Mouse (Mus musculus) kidney, adult 2 months (tissue): Measurements from ENCODE around the gene Dscam.

ENCODE experiments used
- CTCF ChIP-seq: fragments of 200-500 bp; conservative IDR thresholded peaks from 2 replicates; pipeline ENCODE4 v1.5.1; 2011; ENCODE audit warnings: low read depth, mild to moderate bottlenecking, control low read depth, low read length, moderate library complexity, mixed read lengths; ENCODE audit not compliant: insufficient read depth, insufficient read length
- POLR2A ChIP-seq: fragments of 200-500 bp; IDR thresholded peaks from one replicate; pipeline ENCODE4 v1.6.1; 2011; ENCODE audit warnings: low read depth, low read length, control low read depth

DNA sequence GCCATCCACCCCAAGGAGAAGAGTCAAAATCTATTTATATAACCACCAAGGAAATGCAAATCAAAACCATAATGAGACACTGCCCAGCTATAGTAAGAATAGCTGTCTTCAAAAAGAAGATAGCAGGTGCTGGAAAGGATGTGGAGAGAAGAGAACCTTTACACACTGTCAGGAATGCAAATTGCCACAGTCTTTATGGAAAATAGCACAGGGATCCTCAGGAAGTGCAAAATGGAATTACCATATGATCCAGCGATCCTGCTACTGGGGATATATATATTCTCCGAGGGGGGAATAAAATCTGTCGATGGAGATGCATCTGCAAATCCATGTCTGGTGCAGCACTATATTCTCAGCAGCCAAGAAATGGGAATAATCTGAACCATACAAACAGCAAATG, 256.1 kb downstream of the Dscam start:
- no peak for TF ChIP-seq POLR2A
- TF ChIP-seq CTCF, result no peak
